ENCODE assay signal across 9 mouse cellular contexts in genomic region chr12:25871001-25871461, GRCm38 (mm10).
DNase-seq lines count a peak whose midpoint lies in the region; ATAC-seq and TF ChIP-seq lines count a peak whose summit lies in the region.
"Had no signal": no experiment of that assay in that cellular context is flagged by ENCODE, and none has a peak within 500 bp of the region (broad histone marks: within the 10 kb centered on the region; RNA-seq: fewer than 3 reads in every experiment).

No protein-coding gene starts in this region.

- no peaks in the 10 kb centered on the region for H3K36me3 ChIP-seq in testis, adult 2 months (ENCODE audit: control insufficient read depth, insufficient read depth, low read length)
- H3K36me3 ChIP-seq in hindbrain, embryonic 14.5 days (replicated peaks; ENCODE audit: control insufficient read depth, insufficient read depth), result no peaks in the 10 kb centered on the region
- H3K36me3 ChIP-seq in midbrain, embryonic 10.5 days, result no peaks in the 10 kb centered on the region

- no peaks in the 10 kb centered on the region for H3K4me1 ChIP-seq in testis, adult 2 months (ENCODE audit: control insufficient read depth, insufficient read depth, low read length)
- H3K4me1 ChIP-seq in hindbrain, embryonic 14.5 days (replicated peaks; ENCODE audit: control insufficient read depth, insufficient read depth, low read length), result peaks cover 11% of the 10 kb centered on the region; the same call in 1 of the 2 replicates
- peaks cover 10% of the 10 kb centered on the region for H3K4me1 ChIP-seq in midbrain, embryonic 10.5 days
- H3K4me1 ChIP-seq: megakaryocyte, embryonic 14.5 days had no signal

- no peak for TF ChIP-seq CTCF in testis, adult 2 months (IDR thresholded peaks at IDR 0.05; ENCODE audit: control insufficient read depth, insufficient read depth, insufficient replicate concordance, low read depth, low read length)

- 16% methylated on average over 11 of the region's 11 CpGs for WGBS in hindbrain, embryonic 14.5 days
- 68% methylated on average over 11 of the region's 11 CpGs for WGBS in midbrain, embryonic 10.5 days

- DNase-seq in testis, postnatal 10 days (ENCODE audit: low spot score), result no peak
- peak; percentile 76 for DNase-seq in hindbrain, embryonic 14.5 days (ENCODE audit: low spot score)
- DNase-seq in midbrain, embryonic 10.5 days (ENCODE audit: low spot score), result no peak
- peak; percentile 85 for DNase-seq in telencephalon, adult 2 months (ENCODE audit: low read depth, low spot score)
- no peak for DNase-seq in heart, postnatal 14 days
- DNase-seq in heart, adult 9 months (ENCODE audit: low spot score in 2 of 2), result no peak
- no peak for DNase-seq in adrenal gland, postnatal 10 days

- H3K4me2 ChIP-seq in hindbrain, embryonic 14.5 days (replicated peaks), result peak overlapping the region; percentile 36

- H3K9me3 ChIP-seq in hindbrain, embryonic 14.5 days (ENCODE audit: control insufficient read depth, low read length), result no peaks in the 10 kb centered on the region
- H3K9me3 ChIP-seq in midbrain, embryonic 10.5 days (replicated peaks), result no peaks in the 10 kb centered on the region
- H3K9me3 ChIP-seq: megakaryocyte, embryonic 14.5 days had no signal

- no peak overlapping the region for H3K9ac ChIP-seq in hindbrain, embryonic 14.5 days

- intact Hi-C loops in heart, postnatal 14 days (cut with DNase I), result no loop called here

- no peak for TF ChIP-seq POLR2A in testis, adult 2 months (IDR thresholded peaks at IDR 0.05; ENCODE audit: control insufficient read depth, low read depth, low read length)

- no peak overlapping the region for H3K27ac ChIP-seq in testis, adult 2 months (ENCODE audit: control insufficient read depth, insufficient read depth, low read depth, low read length)
- peak overlapping the region; percentile 69 for H3K27ac ChIP-seq in hindbrain, embryonic 14.5 days
- peak overlapping the region; percentile 46; the same call in 1 of the 2 replicates for H3K27ac ChIP-seq in midbrain, embryonic 10.5 days (replicated peaks)

- ATAC-seq in hindbrain, embryonic 14.5 days (ENCODE audit: low FRiP score), result peak; percentile 93

- H3K27me3 ChIP-seq in testis, adult 2 months (ENCODE audit: control insufficient read depth, insufficient read depth, low read length), result no peaks in the 10 kb centered on the region
- H3K27me3 ChIP-seq in hindbrain, embryonic 14.5 days (ENCODE audit: control insufficient read depth, insufficient read depth, low read length), result no peaks in the 10 kb centered on the region
- H3K27me3 ChIP-seq in midbrain, embryonic 10.5 days (ENCODE audit: low read depth, poor library complexity, severe bottlenecking), result no peaks in the 10 kb centered on the region
- H3K27me3 ChIP-seq: megakaryocyte, embryonic 14.5 days had no signal

- H3K4me3 ChIP-seq in testis, adult 2 months (ENCODE audit: control insufficient read depth, low read depth, low read length), result peak overlapping the region; percentile 27
- H3K4me3 ChIP-seq in hindbrain, embryonic 14.5 days (replicated peaks; ENCODE audit: low read length), result no peak overlapping the region
- no peak overlapping the region for H3K4me3 ChIP-seq in midbrain, embryonic 10.5 days
- H3K4me3 ChIP-seq: megakaryocyte, embryonic 14.5 days had no signal

Comparison
In these comparisons a context has a peak if more than half of its experiments do, and no peak if none do; other contexts are left out.
1. DNase-seq: peak in hindbrain, embryonic 14.5 days (single experiment) and telencephalon, adult 2 months (single experiment); none in testis, postnatal 10 days (single experiment), midbrain, embryonic 10.5 days (single experiment), heart, postnatal 14 days (0 of 2), heart, adult 9 months (0 of 2) and adrenal gland, postnatal 10 days (single experiment).